Mouse (Mus musculus) right cerebral cortex, postnatal 14 days (tissue): ENCODE measurements around the gene Fbrsl1.

Experiments
- DNase-seq: peaks from one replicate; pipeline ENCODE4 v3.0.0; 2022

Fbrsl1 gene

DNA sequence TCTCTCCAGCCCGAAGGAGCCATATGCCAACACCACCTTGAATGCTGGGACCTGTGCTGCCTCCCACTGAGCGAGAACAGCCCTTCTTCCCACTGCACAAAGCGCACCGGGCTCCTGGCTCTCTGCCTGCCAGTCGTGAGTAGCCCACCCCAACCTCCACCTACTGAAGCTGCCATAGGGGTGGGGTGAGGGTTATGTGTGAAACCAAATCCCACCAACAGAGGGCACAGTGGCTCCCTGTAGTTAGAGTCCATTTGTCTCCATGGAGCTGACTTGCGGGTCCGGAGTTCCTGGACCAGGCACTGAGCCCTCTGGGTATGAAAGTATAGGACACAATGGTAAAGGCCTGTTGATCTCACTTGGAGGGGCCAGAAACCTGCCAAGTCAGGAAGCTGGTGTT lies 93.6 kb downstream of the Fbrsl1 start:
- no peak for DNase-seq

DNA sequence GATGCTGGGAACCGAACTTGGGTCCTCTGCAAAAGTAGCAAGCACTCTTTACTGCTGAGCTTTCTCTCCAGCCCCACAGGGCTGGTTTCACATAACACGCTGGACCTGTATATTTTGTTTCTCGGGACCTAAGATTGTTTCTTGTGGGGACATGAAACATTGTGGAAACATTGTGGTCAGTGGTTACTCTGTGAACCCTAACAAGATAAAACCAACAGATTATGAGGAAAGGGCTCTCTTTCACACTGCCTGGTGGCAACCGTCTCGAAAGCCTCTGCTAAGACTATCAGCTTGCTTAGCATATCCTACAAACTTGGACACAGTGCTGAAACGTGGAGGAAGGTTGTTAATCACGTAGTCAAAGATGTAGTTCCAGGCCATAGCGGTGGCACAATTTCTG lies 101.3 kb downstream of the Fbrsl1 start:
- no peak for DNase-seq

DNA sequence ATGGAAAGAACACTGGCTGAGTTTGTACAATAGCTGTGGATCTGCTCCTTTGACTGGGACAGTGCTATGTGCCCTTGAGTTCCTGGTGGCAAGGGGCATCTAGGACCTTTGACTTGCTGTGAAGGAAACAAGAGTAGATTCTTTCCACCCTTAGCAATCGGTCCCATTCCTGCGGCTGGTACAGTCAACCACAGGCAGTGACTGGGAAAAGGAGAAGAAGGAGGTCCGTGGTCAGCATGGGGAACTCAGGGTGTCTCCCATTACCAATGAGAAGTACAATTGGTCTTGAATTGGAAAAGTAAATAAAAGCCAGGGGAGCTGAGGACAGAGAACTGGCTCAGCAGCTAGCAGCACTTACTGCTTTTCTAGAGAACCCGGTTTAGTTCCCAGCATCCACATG lies 102.8 kb downstream of the Fbrsl1 start:
- no peak for DNase-seq

DNA sequence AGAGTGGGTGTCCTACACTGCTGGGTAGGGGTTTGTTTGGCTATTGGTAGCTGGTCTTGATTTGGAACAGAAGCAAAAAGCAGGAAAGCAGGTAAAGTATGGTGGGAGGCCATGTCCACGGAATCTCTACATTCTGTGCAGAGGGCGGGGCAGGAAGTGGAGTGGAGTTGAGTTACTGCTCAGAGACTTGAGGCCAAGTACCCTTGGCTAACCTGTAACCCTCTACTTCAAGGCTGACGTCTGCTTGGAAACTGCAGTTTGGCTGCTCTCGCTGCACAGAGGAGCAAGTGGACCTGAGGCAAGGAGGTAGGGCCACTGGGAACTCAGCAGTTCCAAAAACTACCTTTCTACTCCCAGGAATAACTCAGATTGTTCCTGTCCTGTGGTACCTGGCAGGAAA lies 103.8 kb downstream of the Fbrsl1 start, which contains the start of gene Lrcol1:
Lrcol1 (plus strand) TSS at position 207 of the 400 bp plus-strand sequence.
- DNase-seq = no peak

DNA sequence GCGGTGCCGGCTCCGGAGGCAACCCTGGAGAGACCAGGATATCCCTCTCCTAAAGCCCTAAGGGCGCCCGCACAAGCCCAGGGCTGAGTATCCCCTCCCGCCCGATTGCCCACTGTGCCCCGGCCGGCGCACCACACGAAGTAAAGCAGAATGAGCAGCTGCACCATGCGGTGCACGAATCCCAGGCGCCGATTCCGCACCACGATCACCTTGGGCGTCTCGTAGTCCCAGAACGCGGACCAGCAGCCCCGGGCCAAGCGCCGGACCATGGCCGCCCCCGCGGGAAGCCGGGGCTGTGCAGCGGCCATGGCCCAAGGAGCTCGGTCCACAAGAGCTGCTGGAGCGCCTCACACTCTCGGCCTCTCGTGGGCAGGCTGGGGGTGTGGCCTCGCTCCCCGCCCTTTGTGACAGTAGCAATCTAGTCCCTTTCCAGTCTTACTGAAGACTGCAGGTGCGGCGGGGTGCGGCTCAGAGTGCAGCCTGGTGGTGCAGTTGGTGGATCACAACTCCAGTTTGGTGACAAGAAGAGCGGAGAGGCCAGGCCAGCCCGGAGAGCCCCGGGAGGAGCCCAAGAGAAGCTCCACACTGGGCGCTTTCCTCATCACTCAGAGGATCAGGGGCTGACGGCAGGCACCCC lies 105.5 kb downstream of the Fbrsl1 start, which contains the start of gene P2rx2:
P2rx2 (minus strand) TSS at position 565 of the 637 bp plus-strand sequence.
- no peak for DNase-seq

DNA sequence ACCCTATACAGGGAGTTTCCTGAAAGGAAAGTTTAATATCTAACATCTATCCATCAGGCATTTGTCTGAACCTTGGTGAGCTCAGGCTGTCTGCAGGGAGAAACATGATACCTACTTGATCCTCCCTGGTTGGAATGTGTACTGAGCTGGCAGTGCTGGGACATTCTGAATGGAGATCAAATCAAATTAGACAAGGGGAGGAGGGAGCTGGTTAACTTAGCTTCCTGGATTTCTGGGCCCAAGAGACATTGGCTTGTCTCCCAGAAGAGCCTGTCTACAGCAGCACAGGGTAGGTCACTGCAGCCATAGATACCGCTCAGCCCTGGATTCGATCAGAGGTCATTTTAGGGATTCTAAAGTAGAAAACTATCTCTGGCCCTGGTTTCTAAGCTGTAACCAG lies 109.5 kb downstream of the Fbrsl1 start:
- DNase-seq = no peak

DNA sequence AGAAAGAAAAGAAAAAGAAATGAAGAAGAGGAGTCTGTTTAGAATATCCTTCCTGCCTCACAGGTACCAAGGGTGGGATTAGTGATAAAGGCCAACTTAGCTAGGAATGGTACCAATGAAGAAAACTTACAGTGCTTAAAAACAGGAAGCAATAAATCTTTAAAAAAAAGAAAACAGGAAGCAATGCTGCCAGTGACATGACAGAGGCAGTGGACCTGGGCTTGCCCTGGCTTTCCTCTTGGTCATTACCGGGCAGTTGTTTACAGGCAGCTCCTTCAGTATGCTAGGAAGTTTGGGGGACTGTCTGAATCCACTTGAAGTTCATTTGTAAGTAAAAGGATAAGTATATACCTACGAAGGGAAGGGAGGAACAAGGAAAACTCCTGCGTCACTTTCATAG lies 117.8 kb downstream of the Fbrsl1 start:
- no peak for DNase-seq

DNA sequence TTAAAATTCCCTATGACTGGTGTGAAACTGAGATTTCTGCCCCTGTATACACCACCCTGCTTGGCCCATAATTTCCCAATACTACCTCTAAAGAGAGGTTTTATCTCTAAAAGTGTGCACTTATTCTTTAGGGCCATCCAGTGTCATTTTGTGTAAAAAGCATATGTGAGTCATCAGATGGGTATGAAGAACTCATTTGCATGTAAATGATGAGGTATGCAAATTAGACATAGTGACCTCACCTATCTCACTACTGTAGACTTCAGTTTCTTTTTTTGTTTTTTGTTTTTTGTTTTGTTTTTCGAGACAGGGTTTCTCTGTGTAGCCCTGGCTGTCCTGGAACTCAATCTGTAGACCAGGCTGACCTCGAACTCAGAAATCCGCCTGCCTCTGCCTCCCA lies 135.2 kb downstream of the Fbrsl1 start:
- no peak for DNase-seq
